Mouse (Mus musculus): Measurements from ENCODE around the gene Cpeb4.

GRCm38 (mm10) chr11:31941640-31942638, 69.9 kb downstream of the Cpeb4 start:
- TF ChIP-seq POLR2A (IDR thresholded peaks at IDR 0.05; ENCODE audit: insufficient read length, low read depth) (no peak), E2F4 (IDR thresholded peaks at IDR 0.05; ENCODE audit: insufficient read depth) (no peak), USF1 (IDR thresholded peaks at IDR 0.05; ENCODE audit: low read depth) (no peak), TCF3 (IDR thresholded peaks at IDR 0.05; ENCODE audit: insufficient read length, low read depth) (no peak), MYOG (IDR thresholded peaks at IDR 0.05; ENCODE audit: control insufficient read depth in 1 of 3, insufficient read depth in 1 of 3, insufficient read length in 2 of 3, low read depth in 2 of 3) (no peak), CEBPB (IDR thresholded peaks at IDR 0.05; ENCODE audit: insufficient read depth, poor library complexity, severe bottlenecking) (no peak), POLR2AphosphoS2 (IDR thresholded peaks at IDR 0.05; ENCODE audit: insufficient read length, low read depth) (no peak), MAX (IDR thresholded peaks at IDR 0.05; ENCODE audit: low read depth) (no peak), TCF12 (IDR thresholded peaks at IDR 0.05; ENCODE audit: insufficient read depth, poor library complexity, severe bottlenecking) (no peak)

Data from myocyte (in vitro differentiated cells).